8 mouse cellular contexts compared by ENCODE assay signal in the genomic region with DNA sequence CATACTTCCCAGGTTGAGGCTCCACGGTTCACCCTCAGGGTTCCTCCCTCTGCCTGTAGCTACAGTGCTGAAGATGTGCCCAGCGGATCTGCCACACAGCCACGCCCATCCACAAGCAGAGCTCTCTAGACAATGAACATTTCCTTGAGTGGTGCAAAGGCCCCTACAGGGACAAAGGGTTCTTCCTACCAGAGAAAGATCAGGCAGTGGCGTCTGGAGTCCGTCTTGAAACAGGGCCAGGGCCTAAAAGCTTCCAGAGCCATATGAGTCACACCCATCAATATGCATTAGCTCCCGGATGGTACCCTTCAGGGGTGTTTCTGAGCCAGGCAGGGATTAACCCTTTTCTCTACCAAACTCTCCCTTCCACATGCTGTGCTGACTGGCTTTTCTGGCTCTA. TPM values are rescaled to one million over a fixed set of nuclear protein-coding genes. Genes with fewer than 3 reads are reported as not detected.
DNase-seq lines count a peak whose midpoint lies in the region; ATAC-seq lines count a peak whose summit lies in the region.
"Had no signal": no experiment of that assay in that cellular context is flagged by ENCODE, and none has a peak within 500 bp of the region (broad histone marks: within the 10 kb centered on the region; RNA-seq: fewer than 3 reads in every experiment).

No protein-coding gene starts in this region.

- WGBS in midbrain, embryonic 14.5 days, result 11% methylated on average over 6 of the region's 6 CpGs

- peak; percentile 74 for ATAC-seq in midbrain, embryonic 14.5 days (ENCODE audit: low FRiP score, low TSS enrichment)

- intact Hi-C loops in left cerebral cortex, postnatal 14 days (cut with DNase I), result no loop called here

- peak overlapping the region; percentile 71 for H3K27ac ChIP-seq in midbrain, embryonic 14.5 days (replicated peaks; ENCODE audit: low read depth, low read length)
- H3K27ac ChIP-seq: liver, embryonic 14.5 days had no signal

- H3K4me1 ChIP-seq in midbrain, embryonic 14.5 days (ENCODE audit: control insufficient read depth, insufficient read depth, low read length), result peaks cover 10% of the 10 kb centered on the region; the same call in 1 of the 2 replicates

- no peaks in the 10 kb centered on the region for H3K9me3 ChIP-seq in midbrain, embryonic 14.5 days (ENCODE audit: control insufficient read depth, low read length)

- H3K36me3 ChIP-seq in midbrain, embryonic 14.5 days (ENCODE audit: control insufficient read depth, insufficient read depth, low read length), result no peaks in the 10 kb centered on the region

- H3K4me3 ChIP-seq in midbrain, embryonic 14.5 days (replicated peaks; ENCODE audit: low read depth, low read length), result no peak overlapping the region

- no peaks in the 10 kb centered on the region for H3K27me3 ChIP-seq in midbrain, embryonic 14.5 days (ENCODE audit: control insufficient read depth, insufficient read depth, low read length)

- DNase-seq in adipocyte (ENCODE audit: low spot score), result peak; percentile 71
- peak; percentile 55 to 64 for DNase-seq in cerebellum, adult 18-20 months
- DNase-seq in gastrocnemius, postnatal 25 days, result peak; percentile 25
- DNase-seq in kidney, adult 9 months, result peak; percentile 49
- peak; percentile 72 for DNase-seq in midbrain, embryonic 14.5 days
- DNase-seq in left cerebral cortex, postnatal 14 days (ENCODE audit: low spot score in 2 of 2), result no peak
- DNase-seq in right cerebral cortex, postnatal 14 days, result no peak

- H3K4me2 ChIP-seq in midbrain, embryonic 14.5 days (ENCODE audit: low read length), result 0 out of 2 replicates have a peak overlapping the region, but pooled peaks have one; percentile 9

- no peak overlapping the region for H3K9ac ChIP-seq in midbrain, embryonic 14.5 days (replicated peaks; ENCODE audit: low read length)
- H3K9ac ChIP-seq: liver, embryonic 14.5 days had no signal

RNA-seq across cellular contexts. Expression of gene Pcbp3, which starts 59.1 kb away (rescaled TPM):
- 1 to 10 TPM; 1.9 to 3.2 TPM for total RNA-seq in gastrocnemius, postnatal 25 days (2021)
- polyA plus RNA-seq in midbrain, embryonic 14.5 days (2014; fragmentation: Nextera tagmentation; extraction: Ambion mirVana), result 37.3 and 43.3 TPM in 2 replicates
- total RNA-seq in left cerebral cortex, postnatal 14 days (2021), result 10 to 100 TPM; 63.0 to 69.9 TPM

Comparison
In these comparisons a context has a peak if more than half of its experiments do, and no peak if none do; other contexts are left out.
1. DNase-seq: peak in adipocyte (single experiment), cerebellum, adult 18-20 months (2 of 2), gastrocnemius, postnatal 25 days (single experiment), kidney, adult 9 months (single experiment) and midbrain, embryonic 14.5 days (single experiment); none in left cerebral cortex, postnatal 14 days (0 of 2) and right cerebral cortex, postnatal 14 days (single experiment).
2. RNA of gene Pcbp3, which starts 59.1 kb away (total RNA-seq): 63.0 to 69.9 TPM in left cerebral cortex, postnatal 14 days; 1.9 to 3.2 TPM in gastrocnemius, postnatal 25 days; every median in the first group is over 10 times any median in the second.